Mouse (Mus musculus) heart, embryonic 14.5 days (tissue): ENCODE data around the gene Vdr. TPM values are rescaled to one million over a fixed set of nuclear protein-coding genes. Genes with fewer than 3 reads are reported as not detected.

Experiments
- ATAC-seq: fragments of 200-750 bp; cut with Nextera tagmentation; 2 replicates; pipeline ENCODE4 v1.8.0; 2017; ENCODE audit warnings: low read depth, moderate TSS enrichment; ENCODE audit not compliant: insufficient number of reproducible peaks, insufficient read depth, low FRiP score
- H3K27ac ChIP-seq, 2 experiments: fragments of 200-500 bp in 1 of 2; fragments of 300-500 bp in 1 of 2; sonication (generic) in 1 of 2; replicated peaks in 1 of 2; 2 replicates each; pipeline ENCODE4 v1.5.1; 2012 to 2014; ENCODE audit warnings: low read depth in 2 of 2, low read length in 2 of 2, control low read depth in 1 of 2, mild to moderate bottlenecking in 1 of 2, mixed read lengths in 1 of 2; ENCODE audit not compliant: control insufficient read depth in 1 of 2, insufficient read depth in 1 of 2
- H3K27me3 ChIP-seq: fragments of 300-500 bp; sonication (generic); 2 replicates; pipeline ENCODE4 v1.6.1; 2014; ENCODE audit warnings: mild to moderate bottlenecking, low read length, control low read depth; ENCODE audit not compliant: control insufficient read depth, insufficient read depth
- H3K36me3 ChIP-seq: fragments of 300-500 bp; sonication (generic); 2 replicates; pipeline ENCODE4 v1.6.1; 2014; ENCODE audit warnings: mild to moderate bottlenecking, control low read depth, low read length, mixed read lengths; ENCODE audit not compliant: control insufficient read depth, insufficient read depth
- H3K4me1 ChIP-seq, 2 experiments: fragments of 200-500 bp in 1 of 2; fragments of 300-500 bp in 1 of 2; sonication (generic) in 1 of 2; 2 replicates each; pipeline ENCODE4 v1.6.1; 2012 to 2014; ENCODE audit warnings: low read length in 2 of 2, control low read depth in 1 of 2, mixed read lengths in 1 of 2; ENCODE audit not compliant: control insufficient read depth in 2 of 2, insufficient read depth in 2 of 2
- H3K4me2 ChIP-seq: fragments of 300-500 bp; sonication (generic); 2 replicates; pipeline ENCODE4 v1.6.1; 2014; ENCODE audit warnings: mild to moderate bottlenecking, low read length
- H3K4me3 ChIP-seq, 2 experiments: fragments of 200-500 bp in 1 of 2; fragments of 300-500 bp in 1 of 2; sonication (generic) in 1 of 2; 2 replicates each; pipeline ENCODE4 v1.5.1; 2012 to 2014; ENCODE audit warnings: low read length in 2 of 2, mild to moderate bottlenecking in 2 of 2, control low read depth in 1 of 2, low read depth in 1 of 2, moderate library complexity in 1 of 2; ENCODE audit not compliant: control insufficient read depth in 1 of 2, insufficient read depth in 1 of 2
- H3K9ac ChIP-seq: fragments of 300-500 bp; sonication (generic); 2 replicates; pipeline ENCODE4 v1.6.1; 2014; ENCODE audit warnings: mild to moderate bottlenecking, low read length
- H3K9me3 ChIP-seq: fragments of 300-500 bp; sonication (generic); 2 replicates; pipeline ENCODE4 v1.6.1; 2016; ENCODE audit warnings: low read length, control low read depth; ENCODE audit not compliant: control insufficient read depth
- WGBS: fragments of 180-500 bp; shearing (Covaris S2); extraction: QIAGEN DNeasy Blood & Tissue Kit; methylation state at CpG from one replicate; pipeline ENCODE4 v1.1.7; 2014; 5-methylcytosine and 5-hydroxymethylcytosine counted together
- polyA plus RNA-seq: library from polyadenylated mRNA; unstranded; fragments of >200 nt; fragmentation: Nextera tagmentation; extraction: Ambion mirVana; gene quantifications from 2 replicates; pipeline ENCODE4 v1.2.1, GENCODE M21; 2014

Vdr gene
- polyA plus RNA-seq, 1 experiment from 2014 or later = 0.81 TPM

DNA sequence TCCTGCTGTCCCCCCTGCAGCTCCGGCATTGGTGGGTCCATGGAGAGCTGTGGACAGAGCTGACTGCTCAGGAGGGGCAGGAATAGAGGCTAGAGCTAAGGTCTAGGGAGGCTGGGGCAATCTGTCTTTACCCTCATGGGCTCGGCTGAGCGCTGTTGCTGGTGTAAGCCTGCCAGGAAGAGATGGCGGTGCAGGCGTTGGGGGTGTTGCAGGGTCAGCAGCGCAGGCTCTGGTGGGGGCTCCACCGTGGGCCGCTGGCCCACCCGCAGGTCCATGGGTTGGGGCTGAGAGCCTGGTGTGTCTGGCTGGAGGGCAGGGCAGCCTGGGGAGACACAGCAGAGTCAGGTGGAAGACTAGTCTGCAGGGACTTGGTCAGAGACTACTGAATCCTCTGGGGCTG, 99.1 kb downstream of the Vdr start:
- no peaks in the 10 kb centered on the region for H3K9me3 ChIP-seq
- no peak overlapping the region for H3K27ac ChIP-seq
- H3K9ac ChIP-seq = no peak overlapping the region
- no peaks in the 10 kb centered on the region for H3K27me3 ChIP-seq
- no peak overlapping the region for H3K4me3 ChIP-seq
- no peak for ATAC-seq
- H3K4me1 ChIP-seq = peaks cover 26 to 35% of the 10 kb centered on the region in 2 experiments
- 85% methylated on average over 9 of the region's 9 CpGs for WGBS
- H3K4me2 ChIP-seq = no peak overlapping the region
- peaks cover 46% of the 10 kb centered on the region for H3K36me3 ChIP-seq

DNA sequence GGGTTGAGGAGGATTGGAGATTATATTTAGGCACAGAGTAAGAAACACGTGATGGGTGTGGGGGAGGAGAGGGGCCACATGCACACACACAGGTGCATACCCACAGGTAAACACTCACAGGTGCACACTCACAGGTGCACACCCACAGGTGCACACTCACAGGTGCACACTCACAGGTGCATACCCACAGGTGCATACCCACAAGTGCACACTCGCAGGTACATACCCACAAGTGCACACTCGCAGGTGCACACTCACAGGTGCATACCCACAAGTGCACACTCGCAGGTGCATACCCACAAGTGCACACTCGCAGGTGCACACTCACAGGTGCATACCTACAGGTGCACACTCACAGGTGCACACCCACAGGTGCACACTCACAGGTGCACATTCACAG, 100.0 kb downstream of the Vdr start:
- whole genome bisulfite sequencing = 85% methylated on average over 5 of the region's 5 CpGs
- no peak overlapping the region for H3K27ac ChIP-seq
- no peak overlapping the region for H3K4me2 ChIP-seq
- ATAC-seq = no peak
- H3K9me3 ChIP-seq = no peaks in the 10 kb centered on the region
- no peak overlapping the region for H3K9ac ChIP-seq
- H3K4me3 ChIP-seq = no peak overlapping the region
- H3K27me3 ChIP-seq = no peaks in the 10 kb centered on the region
- peaks cover 51% of the 10 kb centered on the region for H3K36me3 ChIP-seq
- peaks cover 26 to 35% of the 10 kb centered on the region in 2 experiments for H3K4me1 ChIP-seq

DNA sequence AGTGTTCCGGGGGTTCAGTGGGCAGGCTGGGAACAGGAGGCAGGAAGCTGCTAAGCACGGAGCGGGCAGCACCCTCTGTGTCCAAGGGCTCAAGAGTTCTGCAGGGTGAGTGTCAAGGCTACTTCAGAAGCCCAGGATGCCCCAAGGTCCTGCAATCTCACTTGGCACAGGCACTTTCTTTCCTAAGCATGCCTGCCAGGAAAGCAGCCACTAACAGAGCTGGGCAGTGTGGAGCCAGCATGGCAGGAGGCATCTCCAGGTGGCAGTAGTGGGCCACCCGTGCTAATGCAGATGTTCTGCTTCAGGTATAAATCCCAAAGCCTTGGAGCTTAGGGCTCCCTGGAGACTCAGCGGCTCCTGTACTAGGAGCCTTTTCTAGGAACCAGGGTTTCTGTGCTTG, 100.5 kb downstream of the Vdr start:
- H3K36me3 ChIP-seq = peaks cover 55% of the 10 kb centered on the region
- no peak for ATAC-seq
- no peak overlapping the region for H3K27ac ChIP-seq
- no peaks in the 10 kb centered on the region for H3K9me3 ChIP-seq
- 86% methylated on average over 5 of the region's 5 CpGs for WGBS
- no peak overlapping the region for H3K4me2 ChIP-seq
- H3K4me3 ChIP-seq = no peak overlapping the region
- no peaks in the 10 kb centered on the region for H3K27me3 ChIP-seq
- H3K9ac ChIP-seq = no peak overlapping the region
- peaks cover 26 to 33% of the 10 kb centered on the region in 2 experiments for H3K4me1 ChIP-seq

DNA sequence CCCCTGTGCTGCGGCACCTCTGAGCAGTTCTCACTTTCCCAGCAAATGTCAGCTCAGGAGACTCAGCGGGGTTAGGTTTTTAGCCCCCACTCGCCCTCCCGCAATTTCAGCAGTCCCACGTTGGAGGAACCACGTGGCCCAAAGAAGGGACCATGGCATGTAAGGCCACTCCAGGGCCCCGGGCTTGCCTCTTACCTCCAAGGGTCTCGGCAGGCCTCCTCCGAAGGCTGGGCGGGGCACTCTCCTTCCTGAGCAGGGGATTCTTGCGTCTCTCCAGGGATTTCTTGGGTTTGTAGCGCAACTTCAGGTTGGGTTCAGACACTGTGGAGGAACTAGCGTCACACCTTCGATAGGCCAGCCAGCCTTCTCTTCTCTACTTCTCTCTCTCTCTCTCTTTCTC, 101.2 kb downstream of the Vdr start:
- H3K27me3 ChIP-seq = no peaks in the 10 kb centered on the region
- H3K4me3 ChIP-seq = no peak overlapping the region
- no peak for ATAC-seq
- peaks cover 60% of the 10 kb centered on the region for H3K36me3 ChIP-seq
- H3K4me1 ChIP-seq = peaks cover 23 to 26% of the 10 kb centered on the region in 2 experiments
- no peak overlapping the region for H3K9ac ChIP-seq
- H3K4me2 ChIP-seq = no peak overlapping the region
- H3K9me3 ChIP-seq = no peaks in the 10 kb centered on the region
- WGBS = 78% methylated on average over 14 of the region's 14 CpGs
- no peak overlapping the region for H3K27ac ChIP-seq

DNA sequence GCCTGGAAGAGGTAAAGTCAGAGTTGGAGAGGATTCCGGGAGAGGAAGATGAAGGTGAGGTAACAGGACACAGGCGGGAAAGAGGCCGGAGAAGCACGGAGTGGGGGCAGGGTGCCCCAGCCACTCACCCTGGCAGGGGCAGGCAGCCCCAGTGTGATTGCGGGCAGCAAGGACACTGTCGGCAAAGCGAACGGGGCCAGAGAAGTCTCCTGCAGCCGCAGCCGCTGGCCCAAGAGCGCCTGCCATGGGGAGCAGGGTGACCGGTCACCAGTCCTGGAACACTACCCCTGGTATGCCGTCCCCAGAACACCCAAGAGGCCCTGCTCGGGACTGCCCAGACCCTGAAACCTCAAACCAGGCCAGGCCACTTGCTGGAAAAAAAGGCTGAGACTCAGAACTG, 101.9 kb downstream of the Vdr start:
- H3K4me1 ChIP-seq = peaks cover 18 to 19% of the 10 kb centered on the region in 2 experiments
- ATAC-seq = no peak
- H3K9me3 ChIP-seq = no peaks in the 10 kb centered on the region
- no peaks in the 10 kb centered on the region for H3K27me3 ChIP-seq
- WGBS = 84% methylated on average over 14 of the region's 14 CpGs
- no peak overlapping the region for H3K9ac ChIP-seq
- peaks cover 60% of the 10 kb centered on the region for H3K36me3 ChIP-seq
- no peak overlapping the region for H3K27ac ChIP-seq
- H3K4me3 ChIP-seq = no peak overlapping the region
- H3K4me2 ChIP-seq = no peak overlapping the region

DNA sequence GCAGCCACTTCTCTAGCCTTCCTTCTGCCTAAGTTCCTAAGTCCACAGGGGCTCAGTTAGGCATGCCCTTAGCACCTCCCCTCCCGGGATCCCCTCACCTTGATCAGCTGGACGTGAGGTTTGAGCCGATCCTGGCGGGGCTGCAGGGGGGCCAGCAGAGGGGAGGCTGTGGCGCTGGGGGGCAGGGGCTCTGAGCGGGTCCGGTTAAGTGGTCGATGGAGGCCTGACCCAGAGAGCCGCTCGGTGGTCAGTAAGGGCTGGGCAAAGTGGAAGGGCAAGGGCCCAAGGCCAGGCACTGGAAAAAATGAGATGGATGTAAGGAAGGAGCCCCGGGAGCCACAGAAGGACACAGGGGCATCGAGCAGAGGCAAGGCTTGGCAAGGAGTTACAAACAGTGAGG, 102.6 kb downstream of the Vdr start:
- Histone ChIP-seq H3K9ac (no peak overlapping the region), H3K4me2 (no peak overlapping the region), H3K36me3 (peaks cover 62% of the 10 kb centered on the region), H3K27ac (no peak overlapping the region), H3K9me3 (no peaks in the 10 kb centered on the region), H3K27me3 (no peaks in the 10 kb centered on the region), H3K4me1 (peaks cover 12% of the 10 kb centered on the region in 2 experiments), H3K4me3 (no peak overlapping the region)
- ATAC-seq = no peak
- WGBS = 70% methylated on average over 12 of the region's 12 CpGs

Other genes starting within 250 kb of the Vdr start
- 24.2 and 24.7 TPM in 2 replicates for gene Rpap3, start 204.8 kb downstream of the Vdr start, polyA plus RNA-seq
- 0.19 and 0.43 TPM in 2 replicates for gene Endou, start 179.3 kb downstream of the Vdr start, polyA plus RNA-seq
- 15.9 and 19.2 TPM in 2 replicates for gene Rapgef3, start 142.7 kb downstream of the Vdr start, polyA plus RNA-seq
- gene Slc48a1, start 132.1 kb downstream of the Vdr start, polyA plus RNA-seq = 67.1 and 69.6 TPM in 2 replicates
- gene Hdac7, start 66.1 kb downstream of the Vdr start, polyA plus RNA-seq = 25.7 and 26.7 TPM in 2 replicates
- 38.1 and 40.6 TPM in 2 replicates for gene Tmem106c, start 53.6 kb upstream of the Vdr start, polyA plus RNA-seq
- 9.4 and 13.3 TPM in 2 replicates for gene Col2a1, start 94.1 kb upstream of the Vdr start, polyA plus RNA-seq
- 108 and 111 TPM in 2 replicates for gene Pfkm, start 182.0 kb upstream of the Vdr start, polyA plus RNA-seq
- 21.2 and 22.7 TPM in 2 replicates for gene Senp1, start 183.1 kb upstream of the Vdr start, polyA plus RNA-seq